Mouse (Mus musculus): Measurements from ENCODE around the gene Faah. TPM values are rescaled to one million over a fixed set of nuclear protein-coding genes. Genes with fewer than 3 reads are reported as not detected.

Gene Faah
- polyA plus RNA-seq, 1 experiment: 31.6 TPM

- Histone ChIP-seq H3K36me3 (ENCODE audit: control insufficient read depth, insufficient read depth, low read length) (no peaks in the 10 kb centered on the region), H3K4me1 (ENCODE audit: control insufficient read depth, insufficient read depth, low read length) (peaks cover 11% of the 10 kb centered on the region), H3K27ac (ENCODE audit: control insufficient read depth, insufficient read depth, low read depth, low read length) (no peak overlapping the region), H3K27me3 (ENCODE audit: control insufficient read depth, insufficient read depth, low read length) (peaks cover 4% of the 10 kb centered on the region; the same call in 1 of the 2 replicates), H3K4me3 (ENCODE audit: control insufficient read depth, low read depth, low read length) (no peak overlapping the region)
- TF ChIP-seq CTCF (IDR thresholded peaks at IDR 0.05; ENCODE audit: control insufficient read depth, insufficient read depth, insufficient replicate concordance, low read depth, low read length) (no peak), POLR2A (IDR thresholded peaks at IDR 0.05; ENCODE audit: control insufficient read depth, low read depth, low read length) (no peak)
These were observed 53.3 kb downstream of the Faah start for GRCm38 (mm10) chr4:115964446-115964845.

- Histone ChIP-seq H3K4me1 (ENCODE audit: control insufficient read depth, insufficient read depth, low read length) (peaks cover 11% of the 10 kb centered on the region), H3K4me3 (ENCODE audit: control insufficient read depth, low read depth, low read length) (no peak overlapping the region), H3K36me3 (ENCODE audit: control insufficient read depth, insufficient read depth, low read length) (no peaks in the 10 kb centered on the region), H3K27me3 (ENCODE audit: control insufficient read depth, insufficient read depth, low read length) (peaks cover 4% of the 10 kb centered on the region; the same call in 1 of the 2 replicates), H3K27ac (ENCODE audit: control insufficient read depth, insufficient read depth, low read depth, low read length) (no peak overlapping the region)
- TF ChIP-seq CTCF (IDR thresholded peaks at IDR 0.05; ENCODE audit: control insufficient read depth, insufficient read depth, insufficient replicate concordance, low read depth, low read length) (no peak), POLR2A (IDR thresholded peaks at IDR 0.05; ENCODE audit: control insufficient read depth, low read depth, low read length) (no peak)
These were observed 54.0 kb downstream of the Faah start for GRCm38 (mm10) chr4:115963751-115964150.

GRCm38 (mm10) chr4:115962671-115963412 is 54.9 kb downstream of the Faah start:
- Histone ChIP-seq H3K4me3 (ENCODE audit: control insufficient read depth, low read depth, low read length) (peak overlapping the region; percentile 74), H3K36me3 (ENCODE audit: control insufficient read depth, insufficient read depth, low read length) (no peaks in the 10 kb centered on the region), H3K27ac (ENCODE audit: control insufficient read depth, insufficient read depth, low read depth, low read length) (no peak overlapping the region), H3K27me3 (ENCODE audit: control insufficient read depth, insufficient read depth, low read length) (peaks cover 4% of the 10 kb centered on the region; the same call in 1 of the 2 replicates), H3K4me1 (ENCODE audit: control insufficient read depth, insufficient read depth, low read length) (peaks cover 11% of the 10 kb centered on the region)
- no peak for TF ChIP-seq CTCF (IDR thresholded peaks at IDR 0.05; ENCODE audit: control insufficient read depth, insufficient read depth, insufficient replicate concordance, low read depth, low read length)
- no peak for TF ChIP-seq POLR2A (IDR thresholded peaks at IDR 0.05; ENCODE audit: control insufficient read depth, low read depth, low read length)

GRCm38 (mm10) chr4:115961991-115962390 is 55.7 kb downstream of the Faah start:
- no peaks in the 10 kb centered on the region for H3K36me3 ChIP-seq (ENCODE audit: control insufficient read depth, insufficient read depth, low read length)
- H3K4me1 ChIP-seq (ENCODE audit: control insufficient read depth, insufficient read depth, low read length): peaks cover 11% of the 10 kb centered on the region
- H3K27ac ChIP-seq (ENCODE audit: control insufficient read depth, insufficient read depth, low read depth, low read length): no peak overlapping the region
- TF ChIP-seq POLR2A (IDR thresholded peaks at IDR 0.05; ENCODE audit: control insufficient read depth, low read depth, low read length): no peak
- TF ChIP-seq CTCF (IDR thresholded peaks at IDR 0.05; ENCODE audit: control insufficient read depth, insufficient read depth, insufficient replicate concordance, low read depth, low read length): no peak
- peaks cover 4% of the 10 kb centered on the region; the same call in 1 of the 2 replicates for H3K27me3 ChIP-seq (ENCODE audit: control insufficient read depth, insufficient read depth, low read length)
- no peak overlapping the region for H3K4me3 ChIP-seq (ENCODE audit: control insufficient read depth, low read depth, low read length)

- H3K27ac ChIP-seq (ENCODE audit: control insufficient read depth, insufficient read depth, low read depth, low read length): no peak overlapping the region
- peaks cover 14% of the 10 kb centered on the region for H3K4me1 ChIP-seq (ENCODE audit: control insufficient read depth, insufficient read depth, low read length)
- H3K4me3 ChIP-seq (ENCODE audit: control insufficient read depth, low read depth, low read length): no peak overlapping the region
- H3K36me3 ChIP-seq (ENCODE audit: control insufficient read depth, insufficient read depth, low read length): no peaks in the 10 kb centered on the region
- TF ChIP-seq POLR2A (IDR thresholded peaks at IDR 0.05; ENCODE audit: control insufficient read depth, low read depth, low read length) (no peak), CTCF (IDR thresholded peaks at IDR 0.05; ENCODE audit: control insufficient read depth, insufficient read depth, insufficient replicate concordance, low read depth, low read length) (no peak)
- H3K27me3 ChIP-seq (ENCODE audit: control insufficient read depth, insufficient read depth, low read length): peaks cover 4% of the 10 kb centered on the region; the same call in 1 of the 2 replicates
These were observed 58.2 kb downstream of the Faah start for GRCm38 (mm10) chr4:115959546-115959945.

GRCm38 (mm10) chr4:115955494-115955775 is 62.3 kb downstream of the Faah start:
- no peaks in the 10 kb centered on the region for H3K27me3 ChIP-seq (ENCODE audit: control insufficient read depth, insufficient read depth, low read length)
- peaks cover 3% of the 10 kb centered on the region; the same call in 1 of the 2 replicates for H3K4me1 ChIP-seq (ENCODE audit: control insufficient read depth, insufficient read depth, low read length)
- TF ChIP-seq CTCF (IDR thresholded peaks at IDR 0.05; ENCODE audit: control insufficient read depth, insufficient read depth, insufficient replicate concordance, low read depth, low read length) (no peak), POLR2A (IDR thresholded peaks at IDR 0.05; ENCODE audit: control insufficient read depth, low read depth, low read length) (no peak)
- H3K27ac ChIP-seq (ENCODE audit: control insufficient read depth, insufficient read depth, low read depth, low read length): no peak overlapping the region
- H3K4me3 ChIP-seq (ENCODE audit: control insufficient read depth, low read depth, low read length): no peak overlapping the region
- no peaks in the 10 kb centered on the region for H3K36me3 ChIP-seq (ENCODE audit: control insufficient read depth, insufficient read depth, low read length)

- Histone ChIP-seq H3K4me3 (ENCODE audit: control insufficient read depth, low read depth, low read length) (no peak overlapping the region), H3K27ac (ENCODE audit: control insufficient read depth, insufficient read depth, low read depth, low read length) (no peak overlapping the region), H3K36me3 (ENCODE audit: control insufficient read depth, insufficient read depth, low read length) (no peaks in the 10 kb centered on the region), H3K27me3 (ENCODE audit: control insufficient read depth, insufficient read depth, low read length) (no peaks in the 10 kb centered on the region), H3K4me1 (ENCODE audit: control insufficient read depth, insufficient read depth, low read length) (peaks cover 3% of the 10 kb centered on the region; the same call in 1 of the 2 replicates)
- no peak for TF ChIP-seq CTCF (IDR thresholded peaks at IDR 0.05; ENCODE audit: control insufficient read depth, insufficient read depth, insufficient replicate concordance, low read depth, low read length)
- TF ChIP-seq POLR2A (IDR thresholded peaks at IDR 0.05; ENCODE audit: control insufficient read depth, low read depth, low read length): no peak
These were observed 62.9 kb downstream of the Faah start for GRCm38 (mm10) chr4:115954656-115955493.

Measured in testis, adult 2 months (tissue).